Mouse (Mus musculus) liver, embryonic 14.5 days (tissue): ENCODE results near the gene Rabepk.

Source experiments
- CTCF ChIP-seq: IDR thresholded peaks from 2 replicates; pipeline ENCODE4 v1.5.1; 2016; ENCODE audit warnings: antibody characterized with exemption, low read depth, control low read depth
- EP300 ChIP-seq: IDR thresholded peaks from 2 replicates; pipeline ENCODE4 v1.6.1; 2016; ENCODE audit warnings: antibody characterized with exemption, low read depth

- TF ChIP-seq CTCF = no peak
- no peak for TF ChIP-seq EP300
These were observed 25.2 kb downstream of the Rabepk start for GRCm38 (mm10) chr2:34774493-34774892.
